Mouse (Mus musculus) inflammation-experienced regulatory T-cells, adult 6 months (primary cell): ENCODE measurements around the gene Cct4. TPM values are rescaled to one million over a fixed set of nuclear protein-coding genes. Genes with fewer than 3 reads are reported as not detected.

Experiments
- ATAC-seq: one replicate; pipeline ENCODE4 v1.8.0; 2017
- polyA plus RNA-seq, 3 experiments: library from polyadenylated mRNA; unstranded; fragments of 100-300 nt; shearing (Covaris generic); gene quantifications; one replicate each; pipeline ENCODE4 v1.2.1; 2017

The Cct4 gene
- polyA plus RNA-seq, 3 experiments from 2014 or later, result 197 to 230 (median 201) TPM

DNA sequence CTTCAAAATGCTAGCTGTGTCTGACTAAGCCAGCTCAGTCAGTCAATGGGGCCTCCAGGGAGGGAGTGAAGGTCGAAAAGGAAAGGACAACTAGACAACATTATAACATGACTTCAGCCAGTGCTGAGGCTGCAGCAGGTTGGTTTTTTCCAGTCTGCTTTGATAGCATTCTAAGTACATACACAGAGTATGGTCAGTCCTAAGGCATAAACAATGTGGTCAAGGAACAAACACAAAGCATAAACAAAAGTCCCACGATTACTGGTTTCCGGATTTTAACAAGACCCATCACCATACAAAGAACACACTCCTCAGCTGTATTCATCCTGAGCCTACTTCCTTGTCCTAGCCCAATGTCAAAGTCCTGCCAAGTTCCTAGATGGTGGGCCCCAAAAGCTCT, 4.8 kb upstream of the Cct4 start:
- no peak for ATAC-seq

DNA sequence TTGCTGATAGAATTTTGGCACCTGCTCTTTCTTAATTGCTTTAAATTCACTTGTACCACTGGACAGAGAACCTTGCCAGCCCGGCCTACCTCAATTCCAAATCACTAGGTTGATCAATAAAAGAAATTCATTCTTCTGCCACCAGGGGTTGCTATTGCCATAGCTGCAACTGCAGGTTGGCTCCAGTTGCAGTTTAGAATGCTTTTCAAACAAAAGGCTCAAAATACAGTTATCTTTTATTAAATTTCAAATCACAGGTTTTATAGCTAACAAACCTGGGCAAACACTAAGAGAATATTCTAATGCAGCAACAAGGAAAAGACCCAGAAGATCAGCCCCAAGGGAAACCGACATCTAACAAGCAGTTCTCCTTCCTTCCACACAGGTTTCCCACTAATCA, 3.0 kb upstream of the Cct4 start:
- peak; percentile 36 for ATAC-seq

DNA sequence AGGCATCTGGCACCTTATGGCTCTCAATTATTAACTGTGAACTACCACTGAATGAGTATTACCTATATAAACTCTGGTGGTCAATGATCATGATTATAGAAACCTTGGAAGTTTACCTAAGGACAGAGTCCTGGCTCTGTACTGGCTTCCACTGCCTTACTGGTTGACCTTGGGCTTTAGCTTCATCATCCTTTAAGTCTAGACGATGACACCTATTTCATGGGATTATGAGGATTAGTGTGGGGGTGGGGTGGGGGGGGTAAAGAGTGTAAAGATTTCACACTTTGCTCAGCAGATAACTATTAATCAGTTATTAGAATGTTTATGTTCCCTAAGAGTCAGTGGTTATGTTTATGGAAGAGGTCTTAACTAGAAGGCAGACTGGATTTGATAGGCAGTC, 533 bp upstream of the Cct4 start:
- ATAC-seq, result no peak

DNA sequence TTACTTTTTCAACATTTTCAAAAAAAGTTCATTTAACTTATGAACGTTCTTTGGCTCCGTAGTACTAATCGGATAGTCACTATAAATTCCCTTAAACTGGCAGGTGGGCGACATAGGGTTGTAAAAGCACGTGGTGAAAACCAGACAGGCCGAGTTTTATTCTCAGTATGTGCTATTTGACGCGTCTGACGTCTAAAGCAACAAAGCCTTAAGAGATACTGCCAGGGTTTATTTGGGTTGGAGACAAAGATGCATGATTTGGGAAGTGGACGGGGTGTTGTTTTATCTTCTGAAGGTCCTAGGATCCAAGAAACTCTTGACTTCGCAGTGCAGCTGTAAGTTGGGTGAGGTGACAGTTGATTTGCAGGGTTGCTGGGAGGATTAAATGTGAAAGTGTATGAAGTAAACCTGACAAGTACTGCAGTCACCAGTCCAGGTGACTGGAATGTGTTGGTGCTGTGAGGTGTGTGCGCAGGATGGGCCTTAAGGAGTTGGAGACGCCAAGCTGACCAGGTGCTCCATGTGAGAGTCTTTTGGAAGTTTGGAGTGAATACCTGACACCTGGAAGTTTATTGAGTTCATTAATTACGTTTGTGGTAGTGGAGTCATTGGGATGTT, 1.0 kb downstream of the Cct4 start:
- no peak for ATAC-seq

DNA sequence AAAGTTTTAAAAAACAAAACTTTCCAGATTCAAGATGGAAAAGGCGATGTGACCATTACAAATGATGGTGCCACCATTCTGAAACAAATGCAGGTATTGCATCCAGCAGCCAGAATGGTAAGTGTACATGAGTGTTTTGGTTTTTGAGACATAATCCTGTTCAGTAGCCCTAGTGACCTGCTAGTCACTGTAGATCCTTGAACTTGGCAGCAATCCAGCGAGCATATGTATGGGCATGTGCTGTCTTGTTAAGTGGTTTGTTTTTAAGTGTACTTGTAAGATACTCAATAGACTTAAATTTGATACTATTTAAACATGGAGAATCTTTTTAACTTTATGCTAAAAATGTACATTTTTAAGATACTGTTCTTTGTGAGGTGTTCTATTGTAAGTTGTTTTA, 4.0 kb downstream of the Cct4 start:
- ATAC-seq, result no peak

DNA sequence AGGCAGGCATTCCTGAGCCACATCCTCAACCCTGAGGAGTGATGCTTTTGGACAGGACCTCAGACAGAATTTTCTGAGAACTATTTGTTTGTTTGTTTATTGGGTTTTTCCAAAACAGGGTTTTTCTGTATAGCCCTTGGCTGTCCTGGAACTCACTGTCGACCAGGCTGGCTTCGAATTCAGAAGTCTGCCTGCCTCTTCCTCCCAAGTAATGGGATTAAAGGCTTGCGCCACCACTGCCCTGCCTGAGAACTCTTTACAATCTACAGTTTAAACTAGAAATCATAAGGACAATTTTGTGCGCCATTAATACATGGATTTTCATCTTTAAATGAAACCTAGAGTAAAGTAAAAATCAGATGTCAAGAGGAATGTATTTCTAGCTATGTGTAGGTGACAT, 5.1 kb downstream of the Cct4 start:
- no peak for ATAC-seq

DNA sequence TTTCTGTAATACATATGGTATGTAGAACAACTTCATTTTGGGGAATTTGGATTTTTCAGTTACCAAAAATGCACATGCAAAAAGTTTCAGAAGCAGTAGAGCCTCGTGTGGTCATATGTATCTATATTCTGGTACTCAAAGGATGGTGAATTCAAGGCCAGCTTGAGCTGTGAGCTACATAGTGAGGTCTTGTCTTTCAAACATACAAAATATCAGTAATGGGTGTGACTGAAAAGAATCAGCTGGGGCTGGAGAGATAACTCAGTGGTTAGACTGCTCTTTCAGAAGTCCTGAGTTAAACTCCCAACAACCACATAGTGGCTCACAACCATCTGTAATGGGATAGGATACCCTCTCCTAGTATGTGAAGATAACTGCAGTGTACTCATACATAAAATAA, 8.0 kb downstream of the Cct4 start:
- no peak for ATAC-seq

DNA sequence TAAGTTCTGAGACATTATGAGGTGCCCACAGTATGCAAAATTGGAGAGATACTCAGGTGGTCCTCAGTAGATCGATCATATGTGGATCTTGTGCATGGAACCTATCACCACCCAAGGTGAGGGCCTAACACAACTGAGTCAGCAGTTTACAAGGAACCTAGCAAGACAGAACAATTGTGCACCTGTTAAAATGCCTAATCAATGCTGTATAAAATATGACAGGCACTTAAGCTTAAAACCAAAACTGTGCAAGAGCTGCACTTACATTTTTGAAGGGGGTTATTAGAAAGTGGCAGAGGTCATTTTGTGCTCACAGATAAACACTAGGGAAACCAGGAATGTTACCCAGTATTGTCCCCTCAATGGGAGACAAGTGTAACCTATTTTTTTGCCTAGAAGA, 15.0 kb downstream of the Cct4 start:
- no peak for ATAC-seq

DNA sequence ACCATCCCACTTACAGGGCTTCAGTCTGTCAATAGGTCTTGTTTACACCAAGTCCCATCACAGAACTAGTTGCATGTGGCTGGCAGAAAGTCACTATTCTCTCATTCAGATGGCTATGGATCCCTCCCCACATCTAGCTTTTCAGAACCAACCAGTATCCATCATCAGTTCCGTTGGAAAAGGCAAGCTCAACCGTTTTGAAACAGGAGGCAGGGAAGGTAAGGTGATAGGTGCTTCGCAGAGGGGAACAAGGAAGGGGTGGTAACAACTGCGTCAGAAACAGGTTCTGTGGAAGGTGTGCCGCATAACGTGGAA, 16.8 kb downstream of the Cct4 start:
- no peak for ATAC-seq

DNA sequence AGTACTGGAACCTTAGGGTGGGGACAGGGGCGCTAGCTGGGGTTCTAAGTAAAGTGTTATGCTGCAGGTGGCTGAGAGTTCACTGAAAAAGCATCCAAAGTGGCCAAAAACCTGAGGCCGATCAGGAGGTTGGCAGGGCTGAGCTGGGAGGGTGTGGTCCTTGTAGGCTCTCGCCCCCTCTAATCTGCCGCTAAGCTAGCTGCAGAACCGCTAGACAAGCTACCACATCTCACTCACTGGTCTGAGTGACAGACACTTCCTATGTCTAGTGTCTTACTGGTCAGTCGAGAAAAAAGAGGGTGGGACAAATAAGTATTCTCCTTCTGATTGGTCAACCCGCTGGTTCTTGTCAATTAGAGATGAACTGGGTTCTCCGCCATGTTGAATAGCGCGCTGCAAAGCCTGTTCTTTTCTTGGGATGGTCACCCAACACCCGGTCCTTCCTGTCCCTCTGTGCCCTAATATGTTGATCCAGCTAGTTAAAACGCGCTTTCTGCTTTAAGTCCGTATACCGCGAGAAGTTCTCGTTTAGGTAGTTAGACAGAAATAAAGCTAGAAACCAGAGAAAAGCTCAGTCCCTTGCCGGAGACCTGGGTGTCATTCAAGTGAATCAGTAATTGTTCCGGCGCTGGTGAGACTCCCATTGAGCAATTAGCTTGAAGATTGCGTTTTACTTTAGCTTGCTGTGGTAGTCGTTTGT, 17.3 kb downstream of the Cct4 start, which contains the start of gene Fam161a:
Gene Fam161a, plus strand, starts transcription at position 51 of the 700 bp plus-strand sequence.
- peak; percentile 97 for ATAC-seq

DNA sequence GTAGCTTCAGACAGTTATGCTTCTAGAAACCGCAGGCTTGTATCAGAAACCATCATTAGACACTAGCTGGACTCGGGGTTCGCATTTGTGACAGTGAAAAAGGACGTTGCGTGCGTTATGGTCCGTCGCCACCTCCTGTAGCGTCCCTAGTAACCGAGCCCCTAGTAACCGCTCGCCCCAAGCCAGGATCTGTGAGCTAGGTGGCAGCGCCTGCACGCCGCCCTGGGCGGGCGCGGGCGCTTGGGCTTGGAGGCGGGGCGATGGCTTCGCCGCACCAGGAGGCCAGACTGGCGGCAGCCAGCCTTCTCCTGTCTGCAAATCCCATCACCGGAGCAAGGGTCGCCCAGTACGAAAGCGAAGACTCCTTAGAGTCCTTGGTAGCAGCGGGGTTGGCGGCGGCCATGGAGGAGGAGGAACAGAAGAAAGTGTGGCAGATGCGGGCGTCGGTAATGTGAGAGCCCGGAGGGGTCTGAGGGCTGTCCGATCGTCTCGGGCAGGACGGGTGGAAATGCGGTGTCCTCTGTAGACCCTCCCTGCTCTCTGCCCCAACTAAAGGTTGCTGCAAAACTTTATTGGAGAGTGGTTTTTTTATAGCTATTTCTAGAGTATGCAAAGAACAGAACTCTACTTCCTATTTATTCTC, 18.0 kb downstream of the Cct4 start:
- ATAC-seq, result peak; percentile 53

DNA sequence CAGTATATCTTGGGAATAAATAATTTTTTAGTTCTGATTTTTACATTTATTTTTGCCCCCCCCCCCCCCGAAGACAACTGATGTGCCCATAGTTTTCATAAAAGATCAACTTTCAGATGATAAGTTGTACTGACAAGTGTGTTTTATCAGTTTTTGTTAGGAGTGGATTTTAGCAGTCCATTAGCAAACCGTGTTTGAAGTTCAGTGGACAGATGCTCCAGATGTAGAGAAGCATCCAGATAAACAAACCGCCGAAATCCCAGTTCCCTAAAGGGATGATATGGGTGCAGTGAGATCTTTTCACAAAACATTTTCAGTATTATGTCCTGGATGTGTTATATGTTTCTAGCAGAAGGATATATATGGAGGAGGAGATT, 18.5 kb downstream of the Cct4 start:
- no peak for ATAC-seq

DNA sequence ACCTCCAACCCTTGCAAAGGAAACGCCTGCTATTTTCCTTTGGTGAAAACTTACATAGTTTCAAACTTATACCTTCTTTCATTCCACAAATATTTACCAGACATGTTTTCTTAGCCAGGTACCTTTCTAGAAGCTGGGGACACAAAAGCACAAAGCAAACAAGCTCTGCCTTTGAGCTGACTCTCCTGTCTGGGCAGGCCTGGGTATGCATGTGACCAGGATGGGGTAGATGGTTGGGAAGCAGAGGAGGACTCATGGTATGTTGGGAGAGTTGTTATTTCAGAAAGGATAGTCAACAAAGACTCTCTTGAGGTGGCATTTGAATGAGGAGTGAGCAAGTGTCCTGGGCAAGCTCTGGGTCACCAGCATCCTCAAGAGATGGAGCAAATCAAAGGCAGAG, 22.8 kb downstream of the Cct4 start:
- ATAC-seq, result no peak

DNA sequence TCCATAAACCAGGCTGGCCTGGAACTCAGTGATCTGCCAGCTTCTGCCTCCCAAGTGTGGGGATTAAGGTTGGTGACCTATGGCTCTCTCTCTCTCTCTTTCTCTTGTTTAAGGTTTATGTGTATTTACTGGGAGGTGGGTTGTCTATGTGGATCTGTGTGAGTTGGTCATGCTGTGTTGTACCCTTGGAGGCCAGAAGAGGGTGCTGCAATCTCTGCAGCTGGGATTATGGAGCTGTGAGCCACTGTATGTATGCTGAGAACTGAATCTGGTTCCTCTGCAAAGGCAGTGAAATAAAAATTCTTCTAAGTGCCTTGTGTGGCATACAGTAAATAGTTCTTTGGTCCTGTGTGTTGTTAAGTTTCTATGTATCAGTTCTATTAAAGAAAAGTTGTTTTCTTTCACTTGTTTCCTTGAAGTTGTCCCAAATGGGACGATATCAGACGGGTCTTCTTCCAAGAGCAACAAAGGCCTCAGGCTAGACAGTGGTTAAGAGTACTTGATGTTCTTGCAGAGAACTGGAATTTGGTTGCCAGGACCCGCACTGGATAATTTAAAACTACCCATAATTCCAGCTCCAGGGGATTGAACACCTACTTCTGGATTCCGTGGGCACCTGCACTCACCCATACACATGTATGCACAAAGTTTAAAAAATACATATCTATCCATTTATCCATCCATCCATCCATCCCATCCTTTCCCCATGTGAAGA, 23.4 kb downstream of the Cct4 start:
- ATAC-seq, result no peak

DNA sequence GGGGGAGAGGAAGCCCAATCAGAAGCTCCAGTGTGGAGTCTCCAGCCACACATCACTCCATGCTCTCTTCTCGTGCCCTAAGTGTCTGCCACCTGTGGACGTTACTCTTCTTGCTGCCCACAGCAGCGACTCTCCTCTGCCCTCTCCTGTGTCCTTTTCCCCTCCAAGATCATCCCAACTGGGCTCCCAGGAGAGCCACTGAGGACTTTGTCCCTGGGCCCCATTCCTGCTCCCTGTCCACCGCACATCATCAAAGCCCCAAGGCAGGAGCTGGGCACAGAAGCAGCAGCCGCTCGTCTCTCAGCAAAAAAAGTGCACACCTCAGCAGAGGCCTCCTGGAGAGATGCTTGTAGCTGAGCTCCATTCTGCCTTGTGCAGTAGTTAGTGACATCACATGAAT, 24.7 kb downstream of the Cct4 start:
- ATAC-seq, result no peak

DNA sequence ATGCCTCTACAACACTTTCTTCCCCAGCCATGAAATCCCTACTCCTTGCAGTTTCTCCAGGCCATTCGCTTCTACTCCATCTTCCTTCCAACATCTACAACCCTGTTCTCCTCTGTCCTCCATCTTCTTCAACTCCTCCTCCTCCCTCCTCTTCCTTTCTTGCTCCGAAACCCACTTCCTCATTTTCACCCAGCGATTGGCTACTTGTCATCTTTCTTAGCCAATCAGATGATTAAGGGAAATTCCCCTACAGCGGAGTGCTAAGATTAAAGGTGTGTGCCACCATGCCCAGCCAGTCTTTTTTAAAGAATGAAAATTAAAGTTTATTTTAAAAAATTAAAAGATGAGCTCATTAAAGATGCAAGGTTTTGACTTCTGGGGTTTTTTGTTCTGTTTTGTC, 27.6 kb downstream of the Cct4 start:
- no peak for ATAC-seq

DNA sequence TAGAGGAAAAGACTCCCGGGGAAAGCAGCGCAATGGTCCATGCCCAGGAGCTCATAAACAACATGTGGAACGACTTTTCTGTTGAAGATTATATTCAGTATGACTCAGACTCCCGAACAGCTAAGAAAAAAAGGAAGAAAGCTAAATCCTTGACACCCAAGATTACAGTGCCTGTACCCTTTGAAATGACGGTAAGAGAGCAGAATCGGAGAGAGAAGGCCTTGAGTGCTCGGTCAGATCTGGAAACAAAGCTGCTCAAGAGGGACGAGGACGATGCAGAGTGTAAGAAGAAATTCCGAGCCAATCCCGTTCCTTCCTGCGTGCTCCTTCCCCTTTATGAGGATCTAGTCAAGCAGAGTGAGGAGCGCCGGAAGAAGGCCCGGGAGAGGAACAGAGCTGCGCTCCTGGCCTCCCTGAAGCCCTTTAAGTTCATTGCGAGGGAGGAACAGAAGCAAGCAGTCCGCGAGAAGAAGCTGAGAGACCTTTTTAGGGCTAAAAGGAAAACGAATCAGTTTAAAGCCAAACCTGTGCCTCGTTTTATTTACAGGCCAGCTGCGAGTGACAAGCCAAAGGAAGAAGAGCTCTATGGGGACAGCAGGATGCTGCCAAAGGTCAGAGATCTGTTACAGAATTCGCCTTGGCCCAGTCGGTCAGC, 29.9 kb downstream of the Cct4 start:
- no peak for ATAC-seq

DNA sequence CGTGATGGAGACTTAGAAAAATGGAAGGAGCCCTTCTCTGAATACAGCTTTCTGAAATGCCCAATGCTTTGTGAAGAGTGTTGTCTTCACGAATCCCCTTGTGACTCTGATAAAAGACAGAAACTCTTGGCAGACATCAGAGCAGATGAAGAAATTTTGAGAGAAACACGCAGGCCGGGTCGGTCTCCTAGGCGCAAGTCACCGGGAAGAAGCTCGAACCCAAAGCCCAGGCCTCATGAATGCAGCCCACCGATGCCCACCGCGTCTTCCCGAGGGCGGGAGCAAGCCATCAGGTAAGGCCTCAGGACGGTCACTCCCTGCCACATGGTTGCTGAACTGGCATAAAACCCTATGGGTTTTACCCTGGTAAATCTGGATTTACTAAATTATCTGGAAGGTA, 30.5 kb downstream of the Cct4 start:
- ATAC-seq, result no peak

DNA sequence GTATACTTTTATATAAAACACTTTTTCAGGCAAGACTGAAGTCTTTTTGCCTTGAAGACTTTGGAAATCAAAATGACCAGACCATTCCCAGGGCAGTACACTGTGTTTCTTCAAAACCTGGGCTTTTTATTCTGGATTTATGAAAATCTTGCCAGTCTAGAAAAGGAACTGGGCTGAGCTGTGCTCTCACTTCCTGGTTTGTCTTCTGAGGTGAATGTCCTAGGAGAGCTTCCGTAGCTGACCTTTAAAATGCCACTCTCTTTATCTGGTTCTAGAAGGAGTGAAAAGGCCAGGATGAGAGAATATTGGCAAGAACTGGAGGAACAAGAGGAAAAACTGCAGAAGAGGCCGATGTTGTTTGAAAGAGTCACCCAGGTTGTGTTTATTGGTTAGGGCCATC, 32.8 kb downstream of the Cct4 start:
- ATAC-seq, result no peak

DNA sequence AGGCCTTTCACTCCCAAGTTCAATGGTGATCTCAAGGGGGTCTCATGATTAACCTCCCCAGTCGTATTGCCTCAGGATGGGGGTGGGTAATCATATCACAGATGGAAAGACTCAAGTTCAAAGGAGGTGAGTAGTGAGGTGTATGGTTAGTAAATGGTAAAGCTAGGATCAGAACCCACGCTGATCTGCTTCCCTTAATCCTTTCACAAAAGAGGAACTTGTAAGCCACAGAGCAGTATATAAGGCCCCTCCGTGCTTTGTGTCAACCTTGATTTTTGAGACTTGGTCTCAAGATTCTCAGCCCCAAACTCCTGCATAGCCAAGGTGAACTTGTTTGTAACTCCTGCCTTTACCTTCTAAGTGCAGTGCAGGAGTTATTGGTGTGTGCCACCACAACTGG, 33.9 kb downstream of the Cct4 start:
- no peak for ATAC-seq

DNA sequence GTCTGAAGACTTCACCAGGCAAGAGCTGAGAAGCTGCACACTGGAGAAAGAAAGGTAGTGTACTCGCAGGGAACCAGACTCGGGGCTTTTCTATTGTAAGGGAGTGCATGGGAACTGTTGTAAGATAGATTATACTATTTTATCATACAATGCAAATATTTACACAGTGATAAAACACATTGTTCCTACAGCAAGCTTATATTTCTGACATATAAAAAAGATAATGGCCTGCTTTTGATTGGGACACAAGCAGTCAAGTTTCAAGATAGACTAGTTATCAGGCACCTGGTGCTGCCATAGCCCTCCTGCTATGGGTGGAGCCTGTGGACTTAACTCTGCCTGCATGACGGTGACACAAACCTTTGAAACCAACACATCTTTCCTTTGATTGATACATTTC, 38.6 kb downstream of the Cct4 start:
- no peak for ATAC-seq

DNA sequence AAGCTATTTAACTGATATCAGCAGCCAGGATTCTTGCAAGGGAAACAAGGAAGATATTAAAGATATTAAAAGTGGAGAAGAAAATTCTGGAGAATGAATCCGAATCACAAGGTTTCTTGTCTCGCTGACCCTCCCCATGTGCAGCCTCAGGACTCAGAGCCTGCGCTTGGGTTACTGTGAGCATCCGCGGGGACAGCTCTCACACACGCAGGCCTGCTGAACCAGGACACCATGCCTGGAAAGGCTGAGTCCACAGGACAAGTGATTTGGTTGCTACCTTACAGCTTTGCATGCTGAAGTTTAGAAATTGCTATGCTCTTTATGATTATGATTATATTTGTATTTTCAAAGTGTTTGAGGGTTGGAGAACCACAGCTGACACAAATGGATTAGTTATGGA, 39.1 kb downstream of the Cct4 start:
- ATAC-seq, result no peak

DNA sequence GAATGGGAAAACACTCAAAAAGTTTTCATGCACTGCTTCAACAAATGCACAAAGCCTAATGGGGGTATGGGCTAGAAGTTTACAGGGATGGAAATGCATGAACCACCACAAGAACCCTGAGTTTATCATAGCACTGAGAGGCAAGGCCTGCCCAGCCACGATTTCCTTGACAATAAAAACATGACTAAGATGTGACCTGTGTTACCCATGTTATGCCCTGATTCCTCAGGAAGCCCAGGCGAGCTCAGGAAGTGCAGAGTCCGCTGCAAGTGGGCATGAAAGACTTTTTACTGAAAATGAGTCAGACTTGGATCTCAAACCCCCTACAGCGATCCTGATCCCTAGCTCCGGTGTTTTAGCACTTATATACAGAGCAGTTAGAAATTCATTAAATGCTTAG, 56.9 kb downstream of the Cct4 start:
- no peak for ATAC-seq
